Mouse (Mus musculus) erythroblast, embryonic 14.5 days (primary cell): ENCODE measurements around the gene Tldc1.

Source experiments
- GATA1 ChIP-seq: IDR thresholded peaks from 2 replicates; pipeline ENCODE4 v1.6.1; 2012; ENCODE audit warnings: low read length, inconsistent platforms, mixed read lengths
- TAL1 ChIP-seq: IDR thresholded peaks from 3 replicates; pipeline ENCODE4 v1.6.1; 2012; ENCODE audit warnings: low read length, inconsistent platforms, mixed read lengths

GRCm38 (mm10) chr8:119787341-119787740, 9.1 kb upstream of the Tldc1 start:
- no peak for TF ChIP-seq GATA1
- TF ChIP-seq TAL1 = no peak
